Mouse (Mus musculus): ENCODE results near the gene Samd4. TPM values are rescaled to one million over a fixed set of nuclear protein-coding genes. Genes with fewer than 3 reads are reported as not detected.

Gene Samd4
- total RNA-seq (2021), result 17.9 and 19.7 TPM in 2 replicates
- long read RNA-seq, experiment 1, partial matches to known transcripts, result 1 of 1 reads
- long read RNA-seq, experiment 1, other reads (novel, unspliced or antisense), result 0 of 1 reads
- long read RNA-seq, experiment 2, partial matches to known transcripts, result 0 of 2 reads
- long read RNA-seq, experiment 2, other reads (novel, unspliced or antisense), result 2 of 2 reads

GRCm38 (mm10) chr14:46882431-46883067 lies at the start of gene Samd4:
Gene Samd4 (plus strand): TSS chr14:46882854.
- peak; percentile 91 for DNase-seq

GRCm38 (mm10) chr14:46839326-46839725 lies 43.3 kb upstream of the Samd4 start:
- DNase-seq, result no peak

GRCm38 (mm10) chr14:46845706-46846105 lies 36.9 kb upstream of the Samd4 start:
- no peak for DNase-seq

GRCm38 (mm10) chr14:46848063-46848590 lies 34.5 kb upstream of the Samd4 start:
- no peak for DNase-seq

- DNase-seq, result no peak
Measured at GRCm38 (mm10) chr14:46848736-46849135, 33.9 kb upstream of the Samd4 start.

GRCm38 (mm10) chr14:46849769-46850168 lies 32.9 kb upstream of the Samd4 start:
- DNase-seq, result no peak

GRCm38 (mm10) chr14:46853677-46854076 lies 29.0 kb upstream of the Samd4 start:
- no peak for DNase-seq

GRCm38 (mm10) chr14:46862922-46863321 lies 19.7 kb upstream of the Samd4 start:
- no peak for DNase-seq

GRCm38 (mm10) chr14:46880935-46881334 lies 1.7 kb upstream of the Samd4 start:
- peak; percentile 84 for DNase-seq

- DNase-seq, result no peak
Measured at GRCm38 (mm10) chr14:46881581-46882430, 848 bp upstream of the Samd4 start.

- peak; percentile 69 for DNase-seq
Measured at GRCm38 (mm10) chr14:46883068-46883870, 615 bp downstream of the Samd4 start.

GRCm38 (mm10) chr14:46883871-46884441 lies 1.3 kb downstream of the Samd4 start:
- peak; percentile 51 for DNase-seq

GRCm38 (mm10) chr14:46884701-46885428 lies 2.2 kb downstream of the Samd4 start:
- DNase-seq, result peak; percentile 78

- no peak for DNase-seq
Measured at GRCm38 (mm10) chr14:46885429-46885755, 2.7 kb downstream of the Samd4 start.

- DNase-seq, result peak; percentile 17
Measured at GRCm38 (mm10) chr14:46885891-46886301, 3.2 kb downstream of the Samd4 start.

- no peak for DNase-seq
Measured at GRCm38 (mm10) chr14:46889096-46889495, 6.4 kb downstream of the Samd4 start.

GRCm38 (mm10) chr14:46893961-46894360 lies 11.3 kb downstream of the Samd4 start:
- DNase-seq, result no peak

- DNase-seq, result no peak
Measured at GRCm38 (mm10) chr14:46897953-46898352, 15.3 kb downstream of the Samd4 start.

GRCm38 (mm10) chr14:46898626-46899025 lies 16.0 kb downstream of the Samd4 start:
- DNase-seq, result no peak

GRCm38 (mm10) chr14:46902498-46903087 lies 19.9 kb downstream of the Samd4 start:
- no peak for DNase-seq

GRCm38 (mm10) chr14:46904276-46904675 lies 21.6 kb downstream of the Samd4 start:
- DNase-seq, result no peak
